Mouse (Mus musculus): ENCODE data around the gene Bicra. TPM values are rescaled to one million over a fixed set of nuclear protein-coding genes. Genes with fewer than 3 reads are reported as not detected.
A peak's percentile ranks its signal among the peaks of the same experiment; 100 is the strongest.

Gene Bicra
- polyA plus RNA-seq (2015; fragmentation: Nextera tagmentation; extraction: Ambion mirVana) = 2.3 and 3.1 TPM in 2 replicates

- DNase-seq (ENCODE audit: low spot score) (peak; percentile 93), ATAC-seq (peak; percentile 65)
- 4% methylated on average over 40 of the region's 69 CpGs for WGBS
- H3K9me3 ChIP-seq (ENCODE audit: low read length) = no peaks in the 10 kb centered on the region
- H3K4me1 ChIP-seq (ENCODE audit: insufficient read depth, low read depth, low read length) = peaks cover 20% of the 10 kb centered on the region; the same call in 1 of the 2 replicates
- TF ChIP-seq EP300 (IDR thresholded peaks at IDR 0.05) = no peak
- TF ChIP-seq CTCF (IDR thresholded peaks at IDR 0.05) = 0 out of 2 replicates have a peak, but pooled peaks have one; percentile 1
- H3K4me2 ChIP-seq (replicated peaks; ENCODE audit: low read depth, low read length) = peak within 1 kb of the TSS; percentile 93
- peak within 1 kb of the TSS; percentile 83 for H3K4me3 ChIP-seq (ENCODE audit: low read depth, low read length)
- peak within 1 kb of the TSS; percentile 86 for H3K9ac ChIP-seq (replicated peaks; ENCODE audit: low read depth)
- no peaks in the 10 kb centered on the region for H3K27me3 ChIP-seq (replicated peaks; ENCODE audit: insufficient read depth, low read length)
- H3K27ac ChIP-seq (ENCODE audit: low read length) = peak within 1 kb of the TSS; percentile 95
- no peaks in the 10 kb centered on the region for H3K36me3 ChIP-seq (ENCODE audit: insufficient read depth, low read length)
These were observed at the start of gene Bicra for GRCm38 (mm10) chr7:16047338-16048146. TSS of gene Bicra (minus strand) at chr7:16047921.

DNA sequence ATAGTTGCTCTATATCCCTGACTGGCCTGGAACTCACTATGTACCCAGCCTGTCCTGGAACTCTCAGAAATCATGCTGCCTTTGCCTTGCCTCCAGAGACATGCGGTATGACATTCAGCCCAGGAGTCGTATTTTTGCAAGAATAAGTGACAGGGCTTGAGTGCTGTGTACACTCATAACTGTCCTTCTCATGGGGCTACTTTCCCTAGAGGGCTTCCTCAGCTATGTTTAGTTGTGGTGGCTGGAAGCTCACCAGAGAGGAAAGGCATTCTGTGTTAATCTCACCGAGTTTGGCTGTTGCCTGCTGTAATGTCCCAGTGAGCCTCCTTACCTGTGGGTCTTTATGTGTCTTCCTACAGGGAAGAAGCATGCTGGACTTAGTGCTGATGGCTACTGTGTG lies 46.9 kb upstream of the Bicra start:
- Histone ChIP-seq H3K4me3 (ENCODE audit: low read depth, low read length) (no peak overlapping the region), H3K27me3 (replicated peaks; ENCODE audit: insufficient read depth, low read length) (no peaks in the 10 kb centered on the region), H3K4me1 (ENCODE audit: insufficient read depth, low read depth, low read length) (peaks cover 7% of the 10 kb centered on the region; the same call in 1 of the 2 replicates), H3K9ac (replicated peaks; ENCODE audit: low read depth) (no peak overlapping the region), H3K4me2 (replicated peaks; ENCODE audit: low read depth, low read length) (no peak overlapping the region), H3K36me3 (ENCODE audit: insufficient read depth, low read length) (no peaks in the 10 kb centered on the region), H3K9me3 (ENCODE audit: low read length) (no peaks in the 10 kb centered on the region), H3K27ac (ENCODE audit: low read length) (no peak overlapping the region)
- 59% methylated on average over 3 of the region's 3 CpGs for WGBS
- DNase-seq (ENCODE audit: low spot score) (no peak), ATAC-seq (no peak)
- TF ChIP-seq CTCF (IDR thresholded peaks at IDR 0.05) = no peak
- TF ChIP-seq EP300 (IDR thresholded peaks at IDR 0.05) = no peak

DNA sequence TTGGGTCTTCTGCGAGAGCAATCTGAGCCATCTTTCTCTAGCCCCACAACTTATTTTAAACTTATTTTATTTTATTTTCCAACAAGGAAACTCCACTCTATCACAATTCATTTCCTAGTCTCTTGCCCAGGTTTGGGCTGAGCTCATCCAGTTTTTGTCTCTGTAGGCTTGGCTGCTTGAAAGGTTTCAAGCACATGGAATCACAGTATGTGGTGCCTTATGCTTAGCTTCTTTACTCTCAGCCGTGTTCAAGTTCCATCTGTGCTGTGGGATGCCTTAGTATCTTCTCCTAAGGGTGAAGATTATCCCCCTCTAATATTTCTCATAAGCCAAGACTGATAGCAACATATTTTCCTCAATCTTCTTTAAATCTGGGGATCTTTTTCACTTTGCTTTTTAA lies 39.9 kb upstream of the Bicra start:
- Histone ChIP-seq H3K9me3 (ENCODE audit: low read length) (no peaks in the 10 kb centered on the region), H3K4me3 (ENCODE audit: low read depth, low read length) (no peak overlapping the region), H3K27ac (ENCODE audit: low read length) (no peak overlapping the region), H3K27me3 (replicated peaks; ENCODE audit: insufficient read depth, low read length) (no peaks in the 10 kb centered on the region), H3K9ac (replicated peaks; ENCODE audit: low read depth) (no peak overlapping the region), H3K4me1 (ENCODE audit: insufficient read depth, low read depth, low read length) (no peaks in the 10 kb centered on the region), H3K4me2 (replicated peaks; ENCODE audit: low read depth, low read length) (no peak overlapping the region), H3K36me3 (ENCODE audit: insufficient read depth, low read length) (no peaks in the 10 kb centered on the region)
- TF ChIP-seq EP300 (IDR thresholded peaks at IDR 0.05) (no peak), CTCF (IDR thresholded peaks at IDR 0.05) (no peak)
- 72% methylated on average over 2 of the region's 2 CpGs for WGBS
- ATAC-seq (no peak), DNase-seq (ENCODE audit: low spot score) (no peak)

DNA sequence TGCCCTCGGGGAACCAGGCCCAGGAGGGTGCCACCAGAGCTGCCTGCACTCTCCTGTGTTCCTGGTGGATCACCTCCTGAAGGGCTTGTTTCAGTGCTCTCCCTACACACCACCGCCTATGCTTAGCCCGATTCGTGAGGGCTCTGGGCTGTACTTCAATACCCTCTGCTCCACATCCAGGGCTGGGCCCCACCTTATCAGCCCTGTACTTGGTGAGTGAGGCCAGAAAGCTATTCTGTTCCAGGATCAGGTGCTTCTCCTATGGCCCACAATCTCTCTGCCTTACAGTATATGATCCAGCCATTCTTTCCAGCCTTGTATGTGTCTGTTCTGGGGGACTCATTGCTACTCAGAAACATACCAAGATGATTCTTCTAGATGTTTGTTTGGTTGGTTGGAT lies 35.6 kb upstream of the Bicra start:
- TF ChIP-seq CTCF (IDR thresholded peaks at IDR 0.05) (no peak), EP300 (IDR thresholded peaks at IDR 0.05) (no peak)
- DNase-seq (ENCODE audit: low spot score) = no peak
- Histone ChIP-seq H3K27ac (ENCODE audit: low read length) (no peak overlapping the region), H3K4me1 (ENCODE audit: insufficient read depth, low read depth, low read length) (no peaks in the 10 kb centered on the region), H3K27me3 (replicated peaks; ENCODE audit: insufficient read depth, low read length) (no peaks in the 10 kb centered on the region), H3K9ac (replicated peaks; ENCODE audit: low read depth) (no peak overlapping the region), H3K4me2 (replicated peaks; ENCODE audit: low read depth, low read length) (no peak overlapping the region), H3K4me3 (ENCODE audit: low read depth, low read length) (no peak overlapping the region), H3K36me3 (ENCODE audit: insufficient read depth, low read length) (no peaks in the 10 kb centered on the region), H3K9me3 (ENCODE audit: low read length) (no peaks in the 10 kb centered on the region)
- no peak for ATAC-seq
- 61% methylated on average over 4 of the region's 4 CpGs for WGBS

DNA sequence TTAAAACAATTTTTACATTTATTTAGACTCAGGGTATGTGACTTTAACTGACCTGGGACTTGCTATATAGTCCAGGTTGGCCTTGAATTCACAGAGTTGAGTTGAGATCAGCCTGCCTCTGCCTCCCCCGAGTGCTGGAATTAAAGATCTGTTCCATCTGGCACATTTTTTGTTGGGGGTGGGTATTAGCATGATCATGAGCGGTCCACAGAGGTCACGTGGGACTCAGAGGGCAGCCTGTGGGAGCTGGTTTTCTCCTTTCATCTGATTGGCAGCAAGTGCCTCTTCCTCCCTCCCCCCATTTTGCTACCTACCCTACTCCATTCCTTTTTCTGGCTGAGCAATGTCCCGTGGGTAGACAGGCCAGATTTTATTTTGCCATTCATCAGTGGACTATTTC lies 32.9 kb upstream of the Bicra start:
- H3K4me3 ChIP-seq (ENCODE audit: low read depth, low read length) = no peak overlapping the region
- no peak for ATAC-seq

DNA sequence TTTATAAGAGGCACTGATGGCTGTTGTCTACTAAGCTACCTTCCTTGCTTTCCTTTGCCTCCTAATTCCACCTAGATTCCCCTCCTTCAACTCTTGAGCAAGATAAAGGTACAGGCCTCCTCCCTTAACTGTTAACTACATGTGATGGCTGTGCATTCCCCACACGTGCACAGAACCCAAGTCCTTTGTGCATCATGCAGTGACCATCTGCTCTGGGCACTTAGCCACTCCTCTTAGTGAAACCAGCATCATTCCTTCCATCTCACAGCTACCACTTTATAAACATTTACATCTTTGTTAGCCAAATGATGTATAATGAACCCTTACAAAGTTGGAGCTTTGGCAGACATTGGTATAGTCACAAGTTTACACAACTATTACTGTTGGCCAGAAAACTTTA lies 32.2 kb upstream of the Bicra start:
- Histone ChIP-seq H3K4me2 (replicated peaks; ENCODE audit: low read depth, low read length) (no peak overlapping the region), H3K9ac (replicated peaks; ENCODE audit: low read depth) (no peak overlapping the region), H3K4me1 (ENCODE audit: insufficient read depth, low read depth, low read length) (no peaks in the 10 kb centered on the region), H3K9me3 (ENCODE audit: low read length) (no peaks in the 10 kb centered on the region), H3K27ac (ENCODE audit: low read length) (no peak overlapping the region), H3K27me3 (replicated peaks; ENCODE audit: insufficient read depth, low read length) (no peaks in the 10 kb centered on the region), H3K36me3 (ENCODE audit: insufficient read depth, low read length) (no peaks in the 10 kb centered on the region), H3K4me3 (ENCODE audit: low read depth, low read length) (no peak overlapping the region)
- TF ChIP-seq CTCF (IDR thresholded peaks at IDR 0.05) (no peak), EP300 (IDR thresholded peaks at IDR 0.05) (no peak)
- DNase-seq (ENCODE audit: low spot score) = no peak
- no peak for ATAC-seq
- 39% methylated on average over 1 of the region's 1 CpGs for WGBS

More for the DNA sequence above, 32.9 kb upstream of the Bicra start:
- TF ChIP-seq EP300 (IDR thresholded peaks at IDR 0.05) (no peak), CTCF (IDR thresholded peaks at IDR 0.05) (no peak)
- H3K4me2 ChIP-seq (replicated peaks; ENCODE audit: low read depth, low read length) = no peak overlapping the region
- no peak overlapping the region for H3K27ac ChIP-seq (ENCODE audit: low read length)
- H3K9ac ChIP-seq (replicated peaks; ENCODE audit: low read depth) = no peak overlapping the region
- H3K27me3 ChIP-seq (replicated peaks; ENCODE audit: insufficient read depth, low read length) = no peaks in the 10 kb centered on the region
- H3K9me3 ChIP-seq (ENCODE audit: low read length) = no peaks in the 10 kb centered on the region
- WGBS = 50% methylated on average over 4 of the region's 4 CpGs
- H3K4me1 ChIP-seq (ENCODE audit: insufficient read depth, low read depth, low read length) = no peaks in the 10 kb centered on the region
- DNase-seq (ENCODE audit: low spot score) = no peak
- H3K36me3 ChIP-seq (ENCODE audit: insufficient read depth, low read length) = no peaks in the 10 kb centered on the region
